In the genomic region with DNA sequence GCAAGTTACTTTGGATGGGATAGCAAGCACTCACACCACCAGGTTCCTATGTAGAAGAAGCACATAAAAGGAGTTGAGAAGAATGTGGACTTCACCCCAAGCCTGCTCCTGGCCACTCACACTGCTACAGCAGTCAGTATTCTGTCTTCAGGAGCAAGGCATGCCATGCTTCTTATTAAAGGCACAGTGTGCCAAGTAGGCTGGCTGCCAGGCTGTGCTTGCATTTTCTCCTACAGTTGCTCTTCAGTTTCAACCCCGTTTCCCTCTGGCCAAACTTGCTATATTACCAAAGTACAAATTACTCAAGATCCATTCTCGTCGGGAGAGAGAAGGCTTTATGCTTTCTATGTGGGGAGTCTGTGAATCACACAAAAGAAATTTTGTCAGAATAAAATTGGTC, we compare ENCODE assay signal across 15 mouse cellular contexts.
DNase-seq lines count a peak whose midpoint lies in the region; ATAC-seq and TF ChIP-seq lines count a peak whose summit lies in the region.
"Had no signal": no experiment of that assay in that cellular context is flagged by ENCODE, and none has a peak within 500 bp of the region (broad histone marks: within the 10 kb centered on the region; RNA-seq: fewer than 3 reads in every experiment).

No protein-coding gene starts in this region.

- ATAC-seq in heart, embryonic 12.5 days (ENCODE audit: insufficient number of reproducible peaks, low FRiP score), result no peak
- no peak for ATAC-seq in liver, postnatal 0 days
- no peak for ATAC-seq in forebrain, embryonic 13.5 days

- no peak for TF ChIP-seq EP300 in liver, postnatal 0 days (IDR thresholded peaks at IDR 0.05; ENCODE audit: low read depth)

- no peak overlapping the region for H3K4me2 ChIP-seq in heart, embryonic 12.5 days
- H3K4me2 ChIP-seq in liver, postnatal 0 days (ENCODE audit: low read depth, low read length), result no peak overlapping the region
- H3K4me2 ChIP-seq in forebrain, embryonic 13.5 days, result no peak overlapping the region
- H3K4me2 ChIP-seq: heart, embryonic 15.5 days; hindbrain, embryonic 15.5 days; lung, embryonic 15.5 days; neural tube, embryonic 15.5 days had no signal

- peak; percentile 48 to 49 for DNase-seq in cerebellum, postnatal 14 days
- no peak for DNase-seq in cerebellum, adult 18-20 months
- peak; percentile 2 to 15 for DNase-seq in heart, adult 18-20 months
- DNase-seq in liver, adult 2 months (ENCODE audit: extremely low read depth, low read depth, low spot score), result peak; percentile 52
- DNase-seq in liver, postnatal 0 days, result no peak
- DNase-seq in skeletal muscle tissue, adult 2 months (ENCODE audit: low read depth, low spot score), result peak; percentile 3
- DNase-seq: adrenal gland, postnatal 25 days; liver; retina, postnatal 1 day had no signal

- H3K36me3 ChIP-seq in heart, embryonic 12.5 days, result no peaks in the 10 kb centered on the region
- H3K36me3 ChIP-seq in liver, adult 2 months (ENCODE audit: control insufficient read depth, insufficient read depth, low read length), result no peaks in the 10 kb centered on the region
- no peaks in the 10 kb centered on the region for H3K36me3 ChIP-seq in liver, postnatal 0 days (replicated peaks; ENCODE audit: insufficient read depth, low read length)
- H3K36me3 ChIP-seq in forebrain, embryonic 13.5 days (ENCODE audit: poor library complexity, severe bottlenecking), result no peaks in the 10 kb centered on the region
- H3K36me3 ChIP-seq: heart, embryonic 15.5 days; hindbrain, embryonic 15.5 days; lung, embryonic 15.5 days; neural tube, embryonic 15.5 days had no signal

- no peaks in the 10 kb centered on the region for H3K9me3 ChIP-seq in heart, embryonic 12.5 days (replicated peaks)
- no peaks in the 10 kb centered on the region for H3K9me3 ChIP-seq in liver, postnatal 0 days (ENCODE audit: low read length)
- no peaks in the 10 kb centered on the region for H3K9me3 ChIP-seq in forebrain, embryonic 13.5 days (replicated peaks)
- H3K9me3 ChIP-seq: heart, embryonic 15.5 days; hindbrain, embryonic 15.5 days; lung, embryonic 15.5 days; neural tube, embryonic 15.5 days had no signal

- WGBS in heart, embryonic 12.5 days, result 81% methylated on average over 3 of the region's 3 CpGs
- 22% methylated on average over 3 of the region's 3 CpGs for WGBS in liver, adult 2 months
- WGBS in liver, postnatal 0 days (ENCODE audit: insufficient replicate concordance), result 77% methylated on average over 3 of the region's 3 CpGs
- 63% methylated on average over 3 of the region's 3 CpGs for WGBS in forebrain, embryonic 13.5 days

- no peak overlapping the region for H3K4me3 ChIP-seq in heart, embryonic 12.5 days
- H3K4me3 ChIP-seq in liver, adult 2 months (ENCODE audit: insufficient read depth, low read depth, low read length), result no peak overlapping the region
- H3K4me3 ChIP-seq in liver, postnatal 0 days (ENCODE audit: low read depth, low read length), result no peak overlapping the region
- no peak overlapping the region for H3K4me3 ChIP-seq in forebrain, embryonic 13.5 days
- H3K4me3 ChIP-seq: heart, embryonic 15.5 days; hindbrain, embryonic 15.5 days; lung, embryonic 15.5 days; neural tube, embryonic 15.5 days had no signal

- H3K27ac ChIP-seq in heart, embryonic 12.5 days (ENCODE audit: poor library complexity, severe bottlenecking), result no peak overlapping the region
- no peak overlapping the region for H3K27ac ChIP-seq in liver, adult 2 months (replicated peaks; ENCODE audit: insufficient read depth, low read depth, low read length)
- H3K27ac ChIP-seq in liver, postnatal 0 days (ENCODE audit: low read depth), result no peak overlapping the region
- no peak overlapping the region for H3K27ac ChIP-seq in forebrain, embryonic 13.5 days
- H3K27ac ChIP-seq: heart, embryonic 15.5 days; hindbrain, embryonic 15.5 days; lung, embryonic 15.5 days; neural tube, embryonic 15.5 days had no signal

- TF ChIP-seq POLR2A in liver, adult 2 months (IDR thresholded peaks at IDR 0.05; ENCODE audit: extremely low read depth, insufficient read depth, low read length), result no peak

- H3K9ac ChIP-seq in heart, embryonic 12.5 days, result no peak overlapping the region
- no peak overlapping the region for H3K9ac ChIP-seq in liver, adult 2 months (ENCODE audit: low read depth, low read length)
- H3K9ac ChIP-seq in liver, postnatal 0 days (replicated peaks), result no peak overlapping the region
- H3K9ac ChIP-seq in forebrain, embryonic 13.5 days, result no peak overlapping the region
- H3K9ac ChIP-seq: heart, embryonic 15.5 days; hindbrain, embryonic 15.5 days; lung, embryonic 15.5 days; neural tube, embryonic 15.5 days had no signal

- H3K79me2 ChIP-seq in liver, adult 2 months (ENCODE audit: control insufficient read depth, insufficient read depth, low read length), result no peaks in the 10 kb centered on the region

- H3K4me1 ChIP-seq in heart, embryonic 12.5 days (replicated peaks), result no peaks in the 10 kb centered on the region; the same call in 1 of the 2 replicates
- no peaks in the 10 kb centered on the region for H3K4me1 ChIP-seq in liver, adult 2 months (ENCODE audit: control insufficient read depth, insufficient read depth, low read length)
- H3K4me1 ChIP-seq in liver, postnatal 0 days (ENCODE audit: insufficient read depth), result no peaks in the 10 kb centered on the region
- 0 out of 2 replicates have a peak, but pooled peaks cover 4% of the 10 kb centered on the region for H3K4me1 ChIP-seq in forebrain, embryonic 13.5 days
- H3K4me1 ChIP-seq: heart, embryonic 15.5 days; hindbrain, embryonic 15.5 days; lung, embryonic 15.5 days had no signal

- TF ChIP-seq CTCF in liver, adult 2 months (IDR thresholded peaks at IDR 0.05; ENCODE audit: low read depth, low read length), result no peak
- TF ChIP-seq CTCF in liver, postnatal 0 days (IDR thresholded peaks at IDR 0.05; ENCODE audit: low read depth), result no peak

- H3K27me3 ChIP-seq in heart, embryonic 12.5 days (replicated peaks), result no peaks in the 10 kb centered on the region
- no peaks in the 10 kb centered on the region for H3K27me3 ChIP-seq in liver, adult 2 months (ENCODE audit: control insufficient read depth, insufficient read depth, low read length)
- H3K27me3 ChIP-seq in liver, postnatal 0 days (ENCODE audit: insufficient read depth, low read length), result no peaks in the 10 kb centered on the region
- H3K27me3 ChIP-seq in forebrain, embryonic 13.5 days, result no peaks in the 10 kb centered on the region
- H3K27me3 ChIP-seq: heart, embryonic 15.5 days; hindbrain, embryonic 15.5 days; lung, embryonic 15.5 days; neural tube, embryonic 15.5 days had no signal

Comparison
In these comparisons a context has a peak if more than half of its experiments do, and no peak if none do; other contexts are left out.
1. DNase-seq: peak in cerebellum, postnatal 14 days (2 of 2), heart, adult 18-20 months (2 of 2), liver, adult 2 months (single experiment) and skeletal muscle tissue, adult 2 months (single experiment); none in cerebellum, adult 18-20 months (0 of 2) and liver, postnatal 0 days (single experiment).